Mouse (Mus musculus) small intestine, adult 2 months (tissue): ENCODE data around the gene Eva1b. TPM values are rescaled to one million over a fixed set of nuclear protein-coding genes. Genes with fewer than 3 reads are reported as not detected.

Experiments
- H3K27ac ChIP-seq: fragments of 200-500 bp; 2 replicates; pipeline ENCODE4 v1.5.1; 2012; ENCODE audit warnings: low read depth, low read length, control low read depth, inconsistent platforms; ENCODE audit not compliant: insufficient read depth
- H3K27me3 ChIP-seq: fragments of 200-500 bp; 2 replicates; pipeline ENCODE4 v1.6.1; 2012; ENCODE audit warnings: mild to moderate bottlenecking, moderate library complexity, low read length, inconsistent platforms; ENCODE audit not compliant: control insufficient read depth, insufficient read depth
- H3K36me3 ChIP-seq: fragments of 200-500 bp; 2 replicates; pipeline ENCODE4 v1.6.1; 2012; ENCODE audit warnings: mild to moderate bottlenecking, low read length, control low read depth, inconsistent platforms; ENCODE audit not compliant: control insufficient read depth, insufficient read depth
- H3K4me1 ChIP-seq: fragments of 200-500 bp; 2 replicates; pipeline ENCODE4 v1.6.1; 2012; ENCODE audit warnings: low read length, inconsistent platforms, mixed read lengths; ENCODE audit not compliant: control insufficient read depth, insufficient read depth, insufficient read length
- H3K4me3 ChIP-seq: fragments of 200-500 bp; 2 replicates; pipeline ENCODE4 v1.5.1; 2012; ENCODE audit warnings: low read depth, mild to moderate bottlenecking, control low read depth, inconsistent platforms, low read length, moderate library complexity
- CTCF ChIP-seq: fragments of 200-500 bp; IDR thresholded peaks from 2 replicates; pipeline ENCODE4 v1.5.1; 2012; ENCODE audit warnings: low read depth, mild to moderate bottlenecking, control low read depth, inconsistent platforms, low read length, moderate library complexity, mixed read lengths; ENCODE audit not compliant: insufficient replicate concordance, insufficient read length; ENCODE audit errors: extremely low read depth
- POLR2A ChIP-seq: fragments of 200-500 bp; IDR thresholded peaks from 2 replicates; pipeline ENCODE4 v1.6.1; 2012; ENCODE audit warnings: low read depth, mild to moderate bottlenecking, control low read depth, inconsistent platforms, low read length, moderate library complexity
- WGBS: fragments of 180-500 bp; shearing (Covaris S2); methylation state at CpG from one replicate; pipeline ENCODE4 v1.1.7; 2018; 5-methylcytosine and 5-hydroxymethylcytosine counted together
- polyA plus RNA-seq: library from polyadenylated mRNA; depleted of rRNA; stranded (reverse); fragments of >200 nt; gene quantifications from 2 replicates; pipeline ENCODE4 v1.2.3, GENCODE M21; 2012

Eva1b gene
- polyA plus RNA-seq, 1 experiment: 54.3 TPM

GRCm38 (mm10) chr4:126120052-126120451 lies 27.5 kb upstream of the Eva1b start:
- TF ChIP-seq POLR2A (no peak), CTCF (no peak)
- no peak overlapping the region for H3K4me3 ChIP-seq
- H3K27ac ChIP-seq: no peak overlapping the region
- peaks cover 26% of the 10 kb centered on the region for H3K36me3 ChIP-seq
- no peaks in the 10 kb centered on the region for H3K27me3 ChIP-seq
- 89% methylated on average over 5 of the region's 5 CpGs for WGBS
- H3K4me1 ChIP-seq: no peaks in the 10 kb centered on the region

DNA sequence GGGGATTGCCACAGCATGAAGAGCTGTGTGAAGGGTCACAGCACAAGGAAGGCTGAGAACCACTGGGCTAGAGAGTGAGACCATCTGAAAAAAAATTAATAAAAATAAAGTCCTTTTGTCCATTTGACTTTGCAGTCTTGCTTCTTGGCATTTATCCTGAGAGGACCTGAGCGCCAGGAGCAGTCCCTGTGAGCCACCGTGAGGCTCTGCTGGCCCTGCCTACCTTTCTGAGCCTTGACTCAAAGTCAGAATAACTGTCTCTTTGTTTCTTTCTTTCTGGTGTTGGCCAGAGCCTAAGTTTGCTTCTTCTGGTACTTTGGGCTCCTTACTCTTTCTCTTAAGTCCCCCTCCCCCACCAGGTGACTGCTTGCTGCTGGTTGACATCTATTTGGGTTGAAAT lies 27.0 kb upstream of the Eva1b start:
- no peaks in the 10 kb centered on the region for H3K4me1 ChIP-seq
- WGBS: 90% methylated on average over 2 of the region's 2 CpGs

GRCm38 (mm10) chr4:126123309-126124040 lies 24.1 kb upstream of the Eva1b start:
- TF ChIP-seq CTCF: no peak
- TF ChIP-seq POLR2A: no peak
- Histone ChIP-seq H3K27ac (no peak overlapping the region), H3K27me3 (no peaks in the 10 kb centered on the region), H3K4me1 (no peaks in the 10 kb centered on the region), H3K4me3 (no peak overlapping the region), H3K36me3 (peaks cover 42% of the 10 kb centered on the region)
- 83% methylated on average over 10 of the region's 10 CpGs for WGBS

More for the DNA sequence above, 27.0 kb upstream of the Eva1b start:
- Histone ChIP-seq H3K36me3 (peaks cover 28% of the 10 kb centered on the region), H3K27ac (no peak overlapping the region), H3K4me3 (no peak overlapping the region), H3K27me3 (no peaks in the 10 kb centered on the region)
- no peak for TF ChIP-seq POLR2A
- no peak for TF ChIP-seq CTCF

GRCm38 (mm10) chr4:126130502-126130901 lies 17.0 kb upstream of the Eva1b start:
- Histone ChIP-seq H3K4me3 (no peak overlapping the region), H3K27ac (peak overlapping the region; percentile 52), H3K4me1 (peaks cover 10% of the 10 kb centered on the region; the same call in 1 of the 2 replicates), H3K36me3 (peaks cover 65% of the 10 kb centered on the region), H3K27me3 (no peaks in the 10 kb centered on the region)
- TF ChIP-seq CTCF (no peak), POLR2A (no peak)
- 75% methylated on average over 11 of the region's 11 CpGs for WGBS

DNA sequence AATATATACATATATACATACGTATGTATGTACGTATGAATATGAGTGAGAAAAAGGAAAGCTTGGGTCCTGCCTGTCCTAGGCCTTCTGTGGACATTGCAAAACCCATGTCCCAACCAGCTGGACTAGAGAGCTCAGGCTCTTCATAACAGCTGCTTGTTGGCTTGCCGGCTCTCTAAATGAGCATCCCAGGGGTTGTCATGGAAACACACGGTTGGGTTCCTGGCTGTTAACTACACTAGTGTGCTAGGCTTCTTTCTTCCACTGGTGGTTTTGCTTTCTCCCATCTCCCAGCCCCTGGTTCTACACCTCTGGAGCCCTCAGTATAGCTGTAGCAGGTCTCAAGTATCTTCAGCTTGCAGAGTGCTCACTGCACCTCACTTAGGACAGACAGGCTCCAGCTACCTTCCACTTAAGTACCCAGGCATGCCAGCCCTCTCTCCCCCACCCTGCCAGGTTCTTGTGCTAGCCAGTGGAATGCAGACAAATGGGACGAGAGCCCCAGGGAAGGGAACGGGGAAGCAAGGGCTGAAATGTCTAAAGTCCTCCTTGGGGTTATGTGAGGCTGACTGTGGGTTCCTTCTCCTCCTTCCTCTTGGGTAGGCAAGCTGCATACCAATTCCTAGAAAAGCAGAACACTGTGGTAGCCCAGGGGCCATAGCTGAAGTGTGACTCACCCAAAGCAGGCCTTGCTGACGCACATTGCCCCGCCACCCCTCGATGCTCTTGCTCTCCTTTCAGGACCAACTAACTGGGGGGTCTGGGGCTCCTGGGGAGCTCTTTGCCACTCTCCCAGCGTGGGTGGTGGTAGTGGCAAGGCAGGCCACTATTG lies 16.0 kb upstream of the Eva1b start:
- 69% methylated on average over 10 of the region's 10 CpGs for WGBS

DNA sequence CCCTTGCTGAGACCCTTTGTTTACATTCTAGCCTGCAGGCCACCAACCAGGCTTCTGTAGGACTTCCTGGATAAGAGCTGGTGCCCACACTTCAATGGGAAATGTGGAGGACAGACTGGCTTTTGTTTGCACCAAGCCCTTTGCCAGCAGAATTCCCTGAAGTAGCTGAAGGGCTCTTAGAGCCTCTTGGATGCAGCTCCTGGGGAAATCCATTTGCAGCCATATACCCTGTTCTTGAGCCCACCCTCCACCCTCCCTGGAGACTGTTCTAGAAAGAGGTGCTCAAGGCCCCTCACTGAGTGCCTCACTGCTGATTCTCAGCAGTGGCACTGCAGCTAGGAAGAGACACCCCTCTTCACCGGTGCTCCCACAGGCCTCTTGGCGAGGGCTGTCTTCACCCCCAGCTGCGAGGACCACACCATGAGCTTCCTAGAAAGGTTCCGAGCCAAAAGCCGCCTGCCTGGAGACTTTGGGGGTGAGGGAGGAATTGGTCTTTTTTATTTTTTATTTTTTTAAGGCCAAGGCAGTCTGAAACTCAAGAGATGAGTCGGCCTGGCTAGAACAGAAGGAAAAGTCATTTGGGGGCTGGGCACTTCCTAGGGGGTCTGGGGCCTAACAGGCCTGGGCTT lies 14.8 kb upstream of the Eva1b start:
- TF ChIP-seq POLR2A: no peak
- no peak for TF ChIP-seq CTCF
- 79% methylated on average over 6 of the region's 6 CpGs for WGBS
- Histone ChIP-seq H3K4me3 (no peak overlapping the region), H3K36me3 (peaks cover 68% of the 10 kb centered on the region), H3K27me3 (no peaks in the 10 kb centered on the region), H3K27ac (peak overlapping the region; percentile 92), H3K4me1 (peaks cover 10% of the 10 kb centered on the region; the same call in 1 of the 2 replicates)

More for the DNA sequence above, 16.0 kb upstream of the Eva1b start:
- H3K4me1 ChIP-seq: peaks cover 10% of the 10 kb centered on the region; the same call in 1 of the 2 replicates
- H3K4me3 ChIP-seq: no peak overlapping the region
- no peak for TF ChIP-seq CTCF
- no peak for TF ChIP-seq POLR2A
- peaks cover 65% of the 10 kb centered on the region for H3K36me3 ChIP-seq
- no peaks in the 10 kb centered on the region for H3K27me3 ChIP-seq
- peak overlapping the region; percentile 92 for H3K27ac ChIP-seq
